Mouse (Mus musculus) kidney, adult 2 months (tissue): ENCODE measurements around the gene Gm17660.

ENCODE experiments used
- CTCF ChIP-seq: fragments of 200-500 bp; conservative IDR thresholded peaks from 2 replicates; pipeline ENCODE4 v1.5.1; 2011; ENCODE audit warnings: low read depth, mild to moderate bottlenecking, control low read depth, low read length, moderate library complexity, mixed read lengths; ENCODE audit not compliant: insufficient read depth, insufficient read length
- POLR2A ChIP-seq: fragments of 200-500 bp; IDR thresholded peaks from one replicate; pipeline ENCODE4 v1.6.1; 2011; ENCODE audit warnings: low read depth, low read length, control low read depth

- TF ChIP-seq CTCF, result no peak
- TF ChIP-seq POLR2A, result no peak
Measured at GRCm38 (mm10) chr5:104073602-104074001, 3.8 kb downstream of the Gm17660 start.
